Mouse (Mus musculus): ENCODE results near the gene Dnase1l1. TPM values are rescaled to one million over a fixed set of nuclear protein-coding genes. Genes with fewer than 3 reads are reported as not detected.
A peak's percentile ranks its signal among the peaks of the same experiment; 100 is the strongest.

The Dnase1l1 gene
- 1 to 10 TPM; 1.4 to 2.0 TPM for total RNA-seq (2021)
- long read RNA-seq, experiment 1, partial matches to known transcripts = 0 of 3 reads
- long read RNA-seq, experiment 1, other reads (novel, unspliced or antisense) = 1 of 3 reads
- long read RNA-seq, experiment 2, partial matches to known transcripts = 0 of 1 reads
- long read RNA-seq, experiment 2, other reads (novel, unspliced or antisense) = 0 of 1 reads

- peak; percentile 28 to 61 for DNase-seq (ENCODE audit: low spot score in 2 of 2)
- intact Hi-C loops (cut with DNase I) = no loop called here
Measured at GRCm38 (mm10) chrX:74281732-74282394, at the start of gene Dnase1l1, which contains the start of gene Taz. Gene Dnase1l1 (minus strand): TSS chrX:74282337. Gene Taz (plus strand): TSS chrX:74281912.

- no peak for DNase-seq (ENCODE audit: low spot score in 2 of 2)
- intact Hi-C loops (cut with DNase I) = no loop called here
Measured at GRCm38 (mm10) chrX:74330166-74330930, 48.2 kb upstream of the Dnase1l1 start.

GRCm38 (mm10) chrX:74329215-74329671 lies 47.1 kb upstream of the Dnase1l1 start:
- intact Hi-C loops (cut with DNase I) = no loop called here
- DNase-seq (ENCODE audit: low spot score in 2 of 2) = no peak

- peak; percentile 28 to 49 for DNase-seq (ENCODE audit: low spot score in 2 of 2)
- intact Hi-C loops (cut with DNase I) = no loop called here
Measured at GRCm38 (mm10) chrX:74328725-74329161, 46.6 kb upstream of the Dnase1l1 start, which contains the start of gene Plxna3. Gene Plxna3 (plus strand): TSS chrX:74329066.

GRCm38 (mm10) chrX:74312540-74313464 lies 30.7 kb upstream of the Dnase1l1 start, which contains the start of gene Fam50a:
Gene Fam50a (plus strand): TSS chrX:74313033.
- intact Hi-C loops (cut with DNase I) = no loop called here
- DNase-seq (ENCODE audit: low spot score in 2 of 2) = peak; percentile 89 to 90

GRCm38 (mm10) chrX:74304867-74305700 lies 22.9 kb upstream of the Dnase1l1 start, which contains the start of gene Gdi1:
Gene Gdi1 (plus strand): TSS chrX:74304998.
- DNase-seq (ENCODE audit: low spot score in 2 of 2) = peak; percentile 64 to 71
- intact Hi-C loops (cut with DNase I) = no loop called here

GRCm38 (mm10) chrX:74299721-74300120 lies 17.6 kb upstream of the Dnase1l1 start:
- intact Hi-C loops (cut with DNase I) = no loop called here
- no peak for DNase-seq (ENCODE audit: low spot score in 2 of 2)

- intact Hi-C loops (cut with DNase I) = no loop called here
- DNase-seq (ENCODE audit: low spot score in 2 of 2) = no peak
Measured at GRCm38 (mm10) chrX:74298348-74298747, 16.2 kb upstream of the Dnase1l1 start.

GRCm38 (mm10) chrX:74296538-74297448 lies 14.7 kb upstream of the Dnase1l1 start, which contains the start of gene Atp6ap1:
Gene Atp6ap1 (plus strand): TSS chrX:74297097.
- intact Hi-C loops (cut with DNase I) = no loop called here
- DNase-seq (ENCODE audit: low spot score in 2 of 2) = peak; percentile 93 to 96

- intact Hi-C loops (cut with DNase I) = no loop called here
- no peak for DNase-seq (ENCODE audit: low spot score in 2 of 2)
Measured at GRCm38 (mm10) chrX:74293431-74293830, 11.3 kb upstream of the Dnase1l1 start.

- DNase-seq (ENCODE audit: low spot score in 2 of 2) = no peak
- intact Hi-C loops (cut with DNase I) = no loop called here
Measured at GRCm38 (mm10) chrX:74283092-74283437, 928 bp upstream of the Dnase1l1 start.

GRCm38 (mm10) chrX:74282395-74283091 lies 406 bp upstream of the Dnase1l1 start:
- peak; percentile 86 to 89 for DNase-seq (ENCODE audit: low spot score in 2 of 2)
- intact Hi-C loops (cut with DNase I) = no loop called here

- intact Hi-C loops (cut with DNase I) = no loop called here
- no peak for DNase-seq (ENCODE audit: low spot score in 2 of 2)
Measured at GRCm38 (mm10) chrX:74281041-74281731, 951 bp downstream of the Dnase1l1 start.

GRCm38 (mm10) chrX:74277916-74278315 lies 4.2 kb downstream of the Dnase1l1 start:
- intact Hi-C loops (cut with DNase I) = no loop called here
- DNase-seq (ENCODE audit: low spot score in 2 of 2) = no peak

- DNase-seq (ENCODE audit: low spot score in 2 of 2) = no peak
- intact Hi-C loops (cut with DNase I) = no loop called here
Measured at GRCm38 (mm10) chrX:74273422-74274322, 8.5 kb downstream of the Dnase1l1 start.
